Mouse (Mus musculus) liver, embryonic 16.5 days (tissue): ENCODE measurements around the gene Wdr43. TPM values are rescaled to one million over a fixed set of nuclear protein-coding genes. Genes with fewer than 3 reads are reported as not detected.

Experiments
- ATAC-seq: fragments of 200-750 bp; cut with Nextera tagmentation; 2 replicates; pipeline ENCODE4 v1.8.0; 2017; ENCODE audit warnings: low read depth, mild to moderate bottlenecking, moderate number of reproducible peaks, moderate library complexity
- H3K27ac ChIP-seq: fragments of 300-500 bp; sonication (generic); 2 replicates; pipeline ENCODE4 v1.5.1; 2014; ENCODE audit warnings: mild to moderate bottlenecking, low read length
- H3K27me3 ChIP-seq: fragments of 300-500 bp; sonication (generic); 2 replicates; pipeline ENCODE4 v1.6.1; 2014; ENCODE audit warnings: low read depth, low read length, mixed read lengths; ENCODE audit not compliant: control insufficient read depth, insufficient read depth
- H3K36me3 ChIP-seq: fragments of 300-500 bp; sonication (generic); 2 replicates; pipeline ENCODE4 v1.6.1; 2014; ENCODE audit warnings: mild to moderate bottlenecking; ENCODE audit not compliant: control insufficient read depth, insufficient read depth
- H3K4me1 ChIP-seq: fragments of 300-500 bp; sonication (generic); 2 replicates; pipeline ENCODE4 v1.6.1; 2014; ENCODE audit warnings: low read depth, low read length, mixed read lengths; ENCODE audit not compliant: control insufficient read depth
- H3K4me2 ChIP-seq: fragments of 300-500 bp; sonication (generic); 2 replicates; pipeline ENCODE4 v1.6.1; 2014; ENCODE audit warnings: low read depth, low read length, mixed read lengths
- H3K4me3 ChIP-seq: fragments of 300-500 bp; sonication (generic); 2 replicates; pipeline ENCODE4 v1.5.1; 2014; ENCODE audit warnings: low read depth, mild to moderate bottlenecking, low read length
- H3K9ac ChIP-seq: fragments of 300-500 bp; sonication (generic); 2 replicates; pipeline ENCODE4 v1.6.1; 2014; ENCODE audit warnings: low read depth, low read length
- H3K9me3 ChIP-seq: fragments of 300-500 bp; sonication (generic); replicated peaks from 2 replicates; pipeline ENCODE4 v1.6.1; 2016; ENCODE audit warnings: low read length; ENCODE audit not compliant: control insufficient read depth
- WGBS: fragments of 180-500 bp; shearing (Covaris S2); extraction: QIAGEN DNeasy Blood & Tissue Kit; methylation state at CpG from one replicate; pipeline ENCODE4 v1.1.7; 2014; ENCODE audit not compliant: insufficient replicate concordance; 5-methylcytosine and 5-hydroxymethylcytosine counted together
- polyA plus RNA-seq: library from polyadenylated mRNA; unstranded; fragments of >200 nt; fragmentation: Nextera tagmentation; extraction: Ambion mirVana; gene quantifications from 2 replicates; pipeline ENCODE4 v1.2.1, GENCODE M21; 2015

Gene Wdr43
- polyA plus RNA-seq, 1 experiment from 2014 or later = 26.6 TPM

- H3K36me3 ChIP-seq = no peaks in the 10 kb centered on the region
- no peaks in the 10 kb centered on the region for H3K4me1 ChIP-seq
- no peak overlapping the region for H3K9ac ChIP-seq
- no peaks in the 10 kb centered on the region for H3K9me3 ChIP-seq
- no peak overlapping the region for H3K27ac ChIP-seq
- H3K27me3 ChIP-seq = no peaks in the 10 kb centered on the region
- no peak overlapping the region for H3K4me2 ChIP-seq
- no peak overlapping the region for H3K4me3 ChIP-seq
- 59% methylated on average over 11 of the region's 11 CpGs for WGBS
- ATAC-seq = no peak
Measured at GRCm38 (mm10) chr17:71691361-71691875, 75.7 kb downstream of the Wdr43 start.

GRCm38 (mm10) chr17:71693313-71693712 lies 77.6 kb downstream of the Wdr43 start:
- Histone ChIP-seq H3K4me3 (no peak overlapping the region), H3K9ac (no peak overlapping the region), H3K4me1 (no peaks in the 10 kb centered on the region), H3K27me3 (no peaks in the 10 kb centered on the region), H3K4me2 (no peak overlapping the region), H3K27ac (no peak overlapping the region), H3K9me3 (no peaks in the 10 kb centered on the region), H3K36me3 (no peaks in the 10 kb centered on the region)
- ATAC-seq = no peak
- WGBS = 52% methylated on average over 5 of the region's 5 CpGs

GRCm38 (mm10) chr17:71693780-71694179 lies 78.1 kb downstream of the Wdr43 start:
- Histone ChIP-seq H3K4me1 (no peaks in the 10 kb centered on the region), H3K4me2 (no peak overlapping the region), H3K27me3 (no peaks in the 10 kb centered on the region), H3K9me3 (no peaks in the 10 kb centered on the region), H3K9ac (no peak overlapping the region), H3K36me3 (no peaks in the 10 kb centered on the region), H3K27ac (no peak overlapping the region), H3K4me3 (no peak overlapping the region)
- WGBS = 45% methylated on average over 8 of the region's 8 CpGs
- ATAC-seq = no peak

- WGBS = 70% methylated on average over 8 of the region's 8 CpGs
- ATAC-seq = no peak
Measured at GRCm38 (mm10) chr17:71695151-71695550, 79.5 kb downstream of the Wdr43 start.

GRCm38 (mm10) chr17:71695716-71696315 lies 80.1 kb downstream of the Wdr43 start:
- no peaks in the 10 kb centered on the region for H3K9me3 ChIP-seq
- no peak for ATAC-seq
- no peak overlapping the region for H3K4me3 ChIP-seq
- H3K9ac ChIP-seq = no peak overlapping the region
- no peaks in the 10 kb centered on the region for H3K27me3 ChIP-seq
- WGBS = 68% methylated on average over 15 of the region's 15 CpGs
- no peak overlapping the region for H3K4me2 ChIP-seq
- no peak overlapping the region for H3K27ac ChIP-seq
- no peaks in the 10 kb centered on the region for H3K36me3 ChIP-seq
- no peaks in the 10 kb centered on the region for H3K4me1 ChIP-seq

More at GRCm38 (mm10) chr17:71695151-71695550, 79.5 kb downstream of the Wdr43 start:
- Histone ChIP-seq H3K9ac (no peak overlapping the region), H3K27ac (no peak overlapping the region), H3K4me3 (no peak overlapping the region), H3K27me3 (no peaks in the 10 kb centered on the region), H3K9me3 (no peaks in the 10 kb centered on the region), H3K4me2 (no peak overlapping the region), H3K4me1 (no peaks in the 10 kb centered on the region), H3K36me3 (no peaks in the 10 kb centered on the region)

- WGBS = 69% methylated on average over 5 of the region's 5 CpGs
- Histone ChIP-seq H3K9me3 (no peaks in the 10 kb centered on the region), H3K4me3 (no peak overlapping the region), H3K9ac (no peak overlapping the region), H3K36me3 (no peaks in the 10 kb centered on the region), H3K4me2 (no peak overlapping the region), H3K27ac (no peak overlapping the region), H3K4me1 (no peaks in the 10 kb centered on the region), H3K27me3 (no peaks in the 10 kb centered on the region)
- ATAC-seq = no peak
Measured at GRCm38 (mm10) chr17:71696396-71696795, 80.7 kb downstream of the Wdr43 start.

- no peak for ATAC-seq
- no peaks in the 10 kb centered on the region for H3K36me3 ChIP-seq
- no peak overlapping the region for H3K4me2 ChIP-seq
- no peak overlapping the region for H3K9ac ChIP-seq
- 63% methylated on average over 11 of the region's 11 CpGs for WGBS
- no peaks in the 10 kb centered on the region for H3K4me1 ChIP-seq
- no peak overlapping the region for H3K27ac ChIP-seq
- no peaks in the 10 kb centered on the region for H3K9me3 ChIP-seq
- no peaks in the 10 kb centered on the region for H3K27me3 ChIP-seq
- no peak overlapping the region for H3K4me3 ChIP-seq
Measured at GRCm38 (mm10) chr17:71697896-71698618, 82.4 kb downstream of the Wdr43 start.

- Histone ChIP-seq H3K9ac (no peak overlapping the region), H3K9me3 (no peaks in the 10 kb centered on the region), H3K27me3 (no peaks in the 10 kb centered on the region), H3K36me3 (no peaks in the 10 kb centered on the region), H3K4me3 (no peak overlapping the region), H3K4me1 (no peaks in the 10 kb centered on the region), H3K27ac (no peak overlapping the region), H3K4me2 (no peak overlapping the region)
- WGBS = 78% methylated on average over 11 of the region's 11 CpGs
- no peak for ATAC-seq
Measured at GRCm38 (mm10) chr17:71698619-71698956, 82.9 kb downstream of the Wdr43 start.

- no peaks in the 10 kb centered on the region for H3K4me1 ChIP-seq
- no peak overlapping the region for H3K27ac ChIP-seq
- no peak overlapping the region for H3K4me2 ChIP-seq
- H3K4me3 ChIP-seq = no peak overlapping the region
- H3K27me3 ChIP-seq = no peaks in the 10 kb centered on the region
- no peaks in the 10 kb centered on the region for H3K36me3 ChIP-seq
- H3K9me3 ChIP-seq = no peaks in the 10 kb centered on the region
- WGBS = 46% methylated on average over 1 of the region's 1 CpGs
- no peak for ATAC-seq
- H3K9ac ChIP-seq = no peak overlapping the region
Measured at GRCm38 (mm10) chr17:71705113-71705512, 89.4 kb downstream of the Wdr43 start.
